In the genomic region with DNA sequence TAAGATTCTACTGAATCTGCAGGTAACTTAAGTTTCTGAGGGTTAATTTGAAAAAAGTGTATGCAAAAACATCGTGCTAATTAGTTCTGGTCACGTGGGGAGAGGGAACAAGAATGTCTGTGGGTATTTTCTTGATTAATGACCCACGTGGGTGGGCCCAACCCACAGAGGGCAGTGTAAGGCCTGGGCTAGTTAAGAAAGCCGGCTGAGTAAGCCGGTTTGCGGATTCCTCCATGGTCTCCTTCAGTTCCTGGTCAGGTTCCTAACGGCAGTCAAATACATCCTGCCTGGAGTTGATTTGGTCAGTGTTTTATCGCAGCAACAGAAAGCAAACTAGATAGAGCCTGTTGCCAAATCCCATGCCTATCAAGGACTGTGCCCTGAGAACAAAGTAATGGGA, we compare ENCODE assay signal across 19 mouse cellular contexts. TPM values are rescaled to one million over a fixed set of nuclear protein-coding genes. Genes with fewer than 3 reads are reported as not detected.
DNase-seq lines count a peak whose midpoint lies in the region; ATAC-seq and TF ChIP-seq lines count a peak whose summit lies in the region.
"Had no signal": no experiment of that assay in that cellular context is flagged by ENCODE, and none has a peak within 500 bp of the region (broad histone marks: within the 10 kb centered on the region; RNA-seq: fewer than 3 reads in every experiment).

No protein-coding gene starts in this region.

- H3K4me2 ChIP-seq in lung, embryonic 14.5 days, result no peak overlapping the region
- H3K4me2 ChIP-seq in intestine, embryonic 15.5 days (replicated peaks), result 0 out of 2 replicates have a peak overlapping the region, but pooled peaks have one; percentile 6
- H3K4me2 ChIP-seq: heart, embryonic 13.5 days; neural tube, embryonic 15.5 days had no signal

- no peak for ATAC-seq in lung, embryonic 14.5 days (ENCODE audit: insufficient read depth)
- peak; percentile 76 for ATAC-seq in intestine, embryonic 15.5 days
- ATAC-seq: CD4-positive, CD25-positive, alpha-beta regulatory T cell, adult 4 months; forebrain, embryonic 14.5 days had no signal

- H3K27me3 ChIP-seq in lung, embryonic 14.5 days (ENCODE audit: insufficient read depth, low read length), result no peaks in the 10 kb centered on the region
- no peaks in the 10 kb centered on the region for H3K27me3 ChIP-seq in intestine, embryonic 15.5 days (replicated peaks)
- H3K27me3 ChIP-seq: neural tube, embryonic 15.5 days had no signal

- H3K4me1 ChIP-seq in lung, embryonic 14.5 days (ENCODE audit: insufficient read depth), result no peaks in the 10 kb centered on the region
- H3K4me1 ChIP-seq in intestine, embryonic 15.5 days (replicated peaks), result peaks cover 3% of the 10 kb centered on the region; the same call in 1 of the 2 replicates
- H3K4me1 ChIP-seq: heart, embryonic 13.5 days had no signal

- no peak overlapping the region for H3K9ac ChIP-seq in lung, embryonic 14.5 days
- no peak overlapping the region for H3K9ac ChIP-seq in intestine, embryonic 15.5 days
- H3K9ac ChIP-seq: heart, embryonic 13.5 days; liver, embryonic 14.5 days; neural tube, embryonic 15.5 days had no signal

- WGBS in lung, embryonic 14.5 days, result 25% methylated on average over 8 of the region's 8 CpGs
- WGBS in intestine, embryonic 15.5 days, result 34% methylated on average over 8 of the region's 8 CpGs

- no peaks in the 10 kb centered on the region for H3K36me3 ChIP-seq in lung, embryonic 14.5 days (ENCODE audit: insufficient read depth)
- no peaks in the 10 kb centered on the region for H3K36me3 ChIP-seq in intestine, embryonic 15.5 days
- H3K36me3 ChIP-seq: G1E; heart, embryonic 13.5 days; neural tube, embryonic 15.5 days had no signal

- no peak for TF ChIP-seq CTCF in lung, embryonic 14.5 days (IDR thresholded peaks at IDR 0.05; ENCODE audit: low read depth)

- H3K27ac ChIP-seq in lung, embryonic 14.5 days (ENCODE audit: low read depth), result no peak overlapping the region
- H3K27ac ChIP-seq in intestine, embryonic 15.5 days, result no peak overlapping the region
- H3K27ac ChIP-seq: heart, embryonic 13.5 days; left cerebral cortex, adult 2 months; liver, embryonic 14.5 days; neural tube, embryonic 15.5 days had no signal

- no peaks in the 10 kb centered on the region for H3K9me3 ChIP-seq in lung, embryonic 14.5 days (ENCODE audit: low read depth, low read length)
- H3K9me3 ChIP-seq in intestine, embryonic 15.5 days, result no peaks in the 10 kb centered on the region
- H3K9me3 ChIP-seq: G1E; heart, embryonic 13.5 days; neural tube, embryonic 15.5 days had no signal

- peak; percentile 34 for DNase-seq in lung, embryonic 14.5 days
- no peak for DNase-seq in lung, postnatal 36 days
- peak; percentile 35 for DNase-seq in R1 (ENCODE audit: low read depth, low spot score)
- DNase-seq in kidney, postnatal 36 days, result peak; percentile 43 to 49
- no peak for DNase-seq in neural tube, embryonic 10.5 days (ENCODE audit: extremely low spot score, low spot score)
- no peak for DNase-seq in heart, adult 11 months
- DNase-seq: adrenal gland, adult 2 months; cerebellum, postnatal 36 days; retina, postnatal 1 day had no signal

- no peak overlapping the region for H3K4me3 ChIP-seq in lung, embryonic 14.5 days (ENCODE audit: low read depth, low read length)
- no peak overlapping the region for H3K4me3 ChIP-seq in intestine, embryonic 15.5 days (replicated peaks)
- H3K4me3 ChIP-seq: erythroblast, embryonic 14.5 days; heart, embryonic 13.5 days; left cerebral cortex, adult 2 months; neural tube, embryonic 15.5 days had no signal

RNA-seq across cellular contexts. Expression of a gene that starts 1.6 kb away (rescaled TPM):
- polyA plus RNA-seq in lung, embryonic 14.5 days (2014; fragmentation: Nextera tagmentation; extraction: Ambion mirVana), result 0.24 and 0.32 TPM in 2 replicates
- polyA plus RNA-seq in intestine, embryonic 15.5 days (2015; fragmentation: Nextera tagmentation; extraction: Ambion mirVana), result 0.14 TPM in 1 of 2 replicates, not detected in the other
- polyA plus RNA-seq: adrenal gland, adult 2 months; embryonic facial prominence, embryonic 11.5 days; erythroblast, embryonic 14.5 days; G1E; liver, embryonic 14.5 days; neural tube, embryonic 15.5 days had no signal

RNA-seq across cellular contexts. Expression of a gene that starts 29.4 kb away (rescaled TPM):
- polyA plus RNA-seq in lung, embryonic 14.5 days (2014; fragmentation: Nextera tagmentation; extraction: Ambion mirVana), result 73.7 and 81.7 TPM in 2 replicates
- polyA plus RNA-seq in intestine, embryonic 15.5 days (2015; fragmentation: Nextera tagmentation; extraction: Ambion mirVana), result 78.6 and 83.8 TPM in 2 replicates
- polyA plus RNA-seq: G1E had no signal

RNA-seq across cellular contexts. Expression of a gene that starts 36.2 kb away (rescaled TPM):
- 1.8 and 2.2 TPM in 2 replicates for polyA plus RNA-seq in lung, embryonic 14.5 days (2014; fragmentation: Nextera tagmentation; extraction: Ambion mirVana)
- 2.6 and 3.3 TPM in 2 replicates for polyA plus RNA-seq in intestine, embryonic 15.5 days (2015; fragmentation: Nextera tagmentation; extraction: Ambion mirVana)
- polyA plus RNA-seq: CD4-positive, CD25-positive, alpha-beta regulatory T cell, adult 4 months; G1E had no signal

RNA-seq across cellular contexts. Expression of a gene that starts 47.4 kb away (rescaled TPM):
- polyA plus RNA-seq in lung, embryonic 14.5 days (2014; fragmentation: Nextera tagmentation; extraction: Ambion mirVana), result 1.9 and 2.0 TPM in 2 replicates
- 1.4 and 1.6 TPM in 2 replicates for polyA plus RNA-seq in intestine, embryonic 15.5 days (2015; fragmentation: Nextera tagmentation; extraction: Ambion mirVana)
- polyA plus RNA-seq: G1E had no signal

RNA-seq across cellular contexts. Expression of a gene that starts 52.6 kb away (rescaled TPM):
- polyA plus RNA-seq in lung, embryonic 14.5 days (2014; fragmentation: Nextera tagmentation; extraction: Ambion mirVana), result 4.3 and 5.4 TPM in 2 replicates
- 8.7 and 10.7 TPM in 2 replicates for polyA plus RNA-seq in intestine, embryonic 15.5 days (2015; fragmentation: Nextera tagmentation; extraction: Ambion mirVana)

Comparison
In these comparisons a context has a peak if more than half of its experiments do, and no peak if none do; other contexts are left out.
1. DNase-seq: peak in lung, embryonic 14.5 days (single experiment), R1 (single experiment) and kidney, postnatal 36 days (2 of 2); none in lung, postnatal 36 days (single experiment), neural tube, embryonic 10.5 days (single experiment) and heart, adult 11 months (single experiment).